Mouse (Mus musculus) cerebellum, adult 8-10 months (tissue): ENCODE measurements around the gene Nup93.

ENCODE experiments used
- DNase-seq: peaks from one replicate; pipeline ENCODE4 v3.0.0; 2022

Gene Nup93

GRCm38 (mm10) chr8:94187290-94188002 is 26.9 kb upstream of the Nup93 start:
- no peak for DNase-seq

- no peak for DNase-seq
Measured at GRCm38 (mm10) chr8:94189275-94190031, 24.9 kb upstream of the Nup93 start.

GRCm38 (mm10) chr8:94191101-94191691 is 23.2 kb upstream of the Nup93 start:
- DNase-seq = no peak

- no peak for DNase-seq
Measured at GRCm38 (mm10) chr8:94192926-94193325, 21.4 kb upstream of the Nup93 start.

- no peak for DNase-seq
Measured at GRCm38 (mm10) chr8:94194591-94195223, 19.7 kb upstream of the Nup93 start.

- peak; percentile 67 for DNase-seq
Measured at GRCm38 (mm10) chr8:94199202-94199869, 15.0 kb upstream of the Nup93 start.

- no peak for DNase-seq
Measured at GRCm38 (mm10) chr8:94204043-94204442, 10.3 kb upstream of the Nup93 start.

- DNase-seq = peak; percentile 74
Measured at GRCm38 (mm10) chr8:94205736-94206135, 8.6 kb upstream of the Nup93 start.

GRCm38 (mm10) chr8:94206256-94206655 is 8.1 kb upstream of the Nup93 start:
- no peak for DNase-seq

GRCm38 (mm10) chr8:94207491-94207890 is 6.9 kb upstream of the Nup93 start:
- no peak for DNase-seq

GRCm38 (mm10) chr8:94209639-94210038 is 4.7 kb upstream of the Nup93 start:
- peak; percentile 45 for DNase-seq

GRCm38 (mm10) chr8:94210225-94210624 is 4.1 kb upstream of the Nup93 start:
- no peak for DNase-seq

- no peak for DNase-seq
Measured at GRCm38 (mm10) chr8:94213819-94214218, 545 bp upstream of the Nup93 start.

- DNase-seq = no peak
Measured at GRCm38 (mm10) chr8:94227381-94227939, 13.1 kb downstream of the Nup93 start.

- no peak for DNase-seq
Measured at GRCm38 (mm10) chr8:94240240-94240751, 25.9 kb downstream of the Nup93 start.

- DNase-seq = no peak
Measured at GRCm38 (mm10) chr8:94249836-94250435, 35.6 kb downstream of the Nup93 start.

- DNase-seq = no peak
Measured at GRCm38 (mm10) chr8:94258881-94259280, 44.5 kb downstream of the Nup93 start.

GRCm38 (mm10) chr8:94262626-94263297 is 48.4 kb downstream of the Nup93 start:
- DNase-seq = no peak

- no peak for DNase-seq
Measured at GRCm38 (mm10) chr8:94266344-94267191, 52.2 kb downstream of the Nup93 start.

- no peak for DNase-seq
Measured at GRCm38 (mm10) chr8:94268359-94268890, 54.1 kb downstream of the Nup93 start.
